Mouse (Mus musculus) heart, embryonic 10.5 days (tissue): ENCODE measurements at regions not wholly inside any gene's neighbourhood (a gene's known extent, or its start where the extent isn't known, plus 50 kb on each side); places are given as distances from the start of the nearest gene placed in this dataset.
"Not testable (repeated sequence)": the region's sequence is repeated elsewhere in the genome, so short reads cannot be mapped to it uniquely, and the experiment has no call there.

Experiments
- DNase-seq: peaks from one replicate; pipeline ENCODE4 v3.0.0-alpha.2; 2017; ENCODE audit warnings: low spot score
- H3K27ac ChIP-seq: fragments of 300-500 bp; sonication (generic); 2 replicates; pipeline ENCODE4 v1.5.1; 2016; ENCODE audit warnings: mild to moderate bottlenecking
- H3K27me3 ChIP-seq: fragments of 300-500 bp; sonication (generic); 2 replicates; pipeline ENCODE4 v1.6.1; 2016; ENCODE audit warnings: mild to moderate bottlenecking; ENCODE audit not compliant: poor library complexity, insufficient read depth, severe bottlenecking
- H3K36me3 ChIP-seq: fragments of 300-500 bp; sonication (generic); 2 replicates; pipeline ENCODE4 v1.6.1; 2016; ENCODE audit warnings: mild to moderate bottlenecking, moderate library complexity
- H3K4me1 ChIP-seq: fragments of 300-500 bp; sonication (generic); 2 replicates; pipeline ENCODE4 v1.6.1; 2016; ENCODE audit warnings: mild to moderate bottlenecking
- H3K4me3 ChIP-seq: fragments of 300-500 bp; sonication (generic); 2 replicates; pipeline ENCODE4 v1.5.1; 2016; ENCODE audit warnings: mild to moderate bottlenecking, moderate library complexity
- H3K9me3 ChIP-seq: fragments of 300-500 bp; sonication (generic); 2 replicates; pipeline ENCODE4 v1.6.1; 2016; ENCODE audit warnings: mild to moderate bottlenecking, moderate library complexity
- WGBS: fragments of 180-500 bp; shearing (Covaris S2); methylation state at CpG from one replicate; pipeline ENCODE4 v1.1.7; 2016; 5-methylcytosine and 5-hydroxymethylcytosine counted together

GRCm38 (mm10) chr1:164526748-164527147, 68.6 kb upstream of the Atp1b1 start:
- Histone ChIP-seq H3K27ac (no peak overlapping the region), H3K27me3 (no peaks in the 10 kb centered on the region), H3K4me1 (no peaks in the 10 kb centered on the region), H3K9me3 (no peaks in the 10 kb centered on the region), H3K4me3 (no peak overlapping the region), H3K36me3 (no peaks in the 10 kb centered on the region)
- DNase-seq: peak; percentile 4
- 74% methylated on average over 1 of the region's 1 CpGs for WGBS

- Histone ChIP-seq H3K27ac (no peak overlapping the region), H3K36me3 (no peaks in the 10 kb centered on the region), H3K4me3 (no peak overlapping the region), H3K27me3 (no peaks in the 10 kb centered on the region), H3K4me1 (no peaks in the 10 kb centered on the region), H3K9me3 (no peaks in the 10 kb centered on the region)
- 72% methylated on average over 3 of the region's 3 CpGs for WGBS
- peak; percentile 30 for DNase-seq
Measured at GRCm38 (mm10) chr1:164522377-164523150, 64.4 kb upstream of the Atp1b1 start.

DNA sequence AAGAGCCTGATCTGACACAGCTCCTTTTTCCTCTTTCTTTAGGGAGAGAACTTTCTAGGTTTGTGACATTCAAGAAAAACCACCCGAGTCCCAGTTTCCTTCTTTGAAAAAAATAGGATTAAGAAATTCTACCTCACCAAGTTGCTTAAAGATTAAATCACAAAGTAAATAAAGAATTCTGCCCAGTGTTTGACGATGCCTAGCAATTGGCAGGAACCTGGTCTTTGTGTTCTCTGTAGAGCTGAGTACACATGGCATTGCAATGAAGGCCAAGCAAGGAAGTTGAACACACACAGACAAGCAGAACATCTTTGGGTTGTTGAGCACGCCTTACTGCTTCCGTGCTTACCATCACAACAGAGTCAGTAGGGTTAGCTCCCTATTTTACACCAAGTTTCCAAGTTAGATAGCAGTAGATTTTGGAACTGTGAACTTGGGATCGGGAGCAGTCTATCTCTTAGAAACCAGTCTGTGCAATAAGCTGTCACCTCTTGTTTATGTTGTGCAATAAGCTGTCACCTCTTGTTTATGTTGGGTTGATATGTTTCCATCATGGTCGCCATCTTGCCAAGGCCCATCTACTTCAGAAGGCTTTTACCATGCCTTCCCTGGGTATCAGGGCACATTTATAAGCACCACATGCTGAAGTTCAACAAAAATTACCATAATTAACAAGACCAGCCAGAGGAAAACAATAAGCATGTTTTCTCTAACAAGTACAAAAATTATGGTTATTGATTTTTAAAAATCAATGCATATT, 63.4 kb upstream of the Atp1b1 start:
- WGBS: 83% methylated on average over 6 of the region's 6 CpGs
- Histone ChIP-seq H3K9me3 (no peaks in the 10 kb centered on the region), H3K4me1 (no peaks in the 10 kb centered on the region), H3K4me3 (no peak overlapping the region), H3K36me3 (no peaks in the 10 kb centered on the region), H3K27ac (no peak overlapping the region), H3K27me3 (no peaks in the 10 kb centered on the region)
- DNase-seq: peak; percentile 64

GRCm38 (mm10) chr1:164518866-164519265, 60.7 kb upstream of the Atp1b1 start:
- 91% methylated on average over 3 of the region's 3 CpGs for WGBS
- no peaks in the 10 kb centered on the region for H3K9me3 ChIP-seq
- no peaks in the 10 kb centered on the region for H3K36me3 ChIP-seq
- no peaks in the 10 kb centered on the region for H3K4me1 ChIP-seq
- peak; percentile 59 for DNase-seq
- H3K27me3 ChIP-seq: no peaks in the 10 kb centered on the region
- H3K4me3 ChIP-seq: no peak overlapping the region
- no peak overlapping the region for H3K27ac ChIP-seq

- Histone ChIP-seq H3K27me3 (no peaks in the 10 kb centered on the region), H3K4me3 (no peak overlapping the region), H3K9me3 (no peaks in the 10 kb centered on the region), H3K4me1 (no peaks in the 10 kb centered on the region), H3K36me3 (no peaks in the 10 kb centered on the region), H3K27ac (no peak overlapping the region)
- WGBS: 84% methylated on average over 4 of the region's 4 CpGs
- DNase-seq: peak; percentile 30
Measured at GRCm38 (mm10) chr1:164518308-164518707, 60.2 kb upstream of the Atp1b1 start.

GRCm38 (mm10) chr1:164517362-164517761, 59.2 kb upstream of the Atp1b1 start:
- DNase-seq: peak; percentile 30
- H3K9me3 ChIP-seq, H3K36me3 ChIP-seq, H3K27me3 ChIP-seq, H3K4me1 ChIP-seq, H3K4me3 ChIP-seq, H3K27ac ChIP-seq: not testable (repeated sequence)
- 93% methylated on average over 2 of the region's 2 CpGs for WGBS

DNA sequence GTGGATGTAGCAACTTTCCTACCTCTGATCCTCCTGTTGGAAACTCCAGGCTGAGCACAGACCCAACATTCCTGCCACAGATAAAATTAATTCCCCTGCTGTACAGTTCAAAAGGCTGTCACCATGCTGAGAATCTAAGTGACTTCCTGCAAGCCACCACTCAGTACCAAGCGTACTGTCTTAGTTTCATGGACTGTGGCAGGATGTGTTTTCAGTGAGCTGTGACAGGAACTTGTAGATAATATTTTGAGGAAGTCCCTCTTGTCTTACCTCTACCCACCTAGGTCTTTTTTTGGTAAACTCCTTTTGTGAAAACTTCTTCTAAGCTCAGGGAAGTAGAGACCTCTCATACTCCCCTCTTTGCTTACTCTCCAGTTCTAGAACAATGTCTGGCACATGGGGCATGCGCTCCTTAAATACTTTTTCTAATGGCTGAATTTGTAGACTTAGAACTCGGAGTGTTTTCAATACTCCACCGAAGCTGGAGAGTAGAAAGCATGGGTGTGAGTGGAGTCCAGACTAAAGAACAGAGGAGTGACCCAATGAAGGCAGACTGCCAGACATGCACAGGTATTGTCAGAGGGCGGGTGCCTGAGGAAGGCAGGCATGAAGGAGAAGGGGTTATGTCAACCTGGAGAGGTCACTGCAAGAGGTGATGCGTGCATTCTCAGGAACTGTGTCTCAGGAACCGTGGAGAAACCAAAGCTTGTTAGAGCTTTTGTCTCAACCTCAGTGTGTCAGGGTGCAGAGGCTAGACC, 53.7 kb upstream of the Atp1b1 start:
- Histone ChIP-seq H3K27me3 (no peaks in the 10 kb centered on the region), H3K9me3 (no peaks in the 10 kb centered on the region), H3K27ac (no peak overlapping the region), H3K4me3 (no peak overlapping the region), H3K4me1 (no peaks in the 10 kb centered on the region), H3K36me3 (no peaks in the 10 kb centered on the region)
- WGBS: 77% methylated on average over 7 of the region's 7 CpGs
- DNase-seq: peak; percentile 66

DNA sequence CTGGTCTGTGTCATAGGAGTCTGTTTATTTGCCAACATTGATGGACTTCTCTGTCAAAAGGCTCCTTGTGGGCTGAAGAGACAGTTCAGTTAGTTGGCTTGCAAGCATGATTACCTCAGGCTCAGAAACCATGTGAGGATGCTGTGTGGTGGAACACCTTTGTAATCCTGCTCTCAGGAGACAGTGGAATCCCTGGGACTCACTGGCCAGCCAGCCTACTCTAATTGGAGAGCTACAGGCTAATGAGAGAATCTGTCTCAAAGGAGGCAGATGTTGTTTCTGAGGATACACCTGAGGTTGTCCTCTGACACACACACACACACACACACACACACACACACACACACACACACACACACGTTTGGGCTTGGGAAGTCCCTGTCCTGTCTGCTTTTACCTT, 51.1 kb upstream of the Atp1b1 start:
- no peak for DNase-seq
- WGBS: 25% methylated on average over 1 of the region's 1 CpGs
- H3K36me3 ChIP-seq: no peaks in the 10 kb centered on the region

GRCm38 (mm10) chr1:164508556-164508955, 50.4 kb upstream of the Atp1b1 start:
- Histone ChIP-seq H3K27ac (no peak overlapping the region), H3K36me3 (no peaks in the 10 kb centered on the region), H3K27me3 (no peaks in the 10 kb centered on the region), H3K4me1 (no peaks in the 10 kb centered on the region), H3K4me3 (no peak overlapping the region), H3K9me3 (no peaks in the 10 kb centered on the region)
- no peak for DNase-seq
- 88% methylated on average over 8 of the region's 8 CpGs for WGBS

More for the DNA sequence above, 51.1 kb upstream of the Atp1b1 start:
- Histone ChIP-seq H3K4me1 (no peaks in the 10 kb centered on the region), H3K4me3 (no peak overlapping the region), H3K27me3 (no peaks in the 10 kb centered on the region), H3K27ac (no peak overlapping the region), H3K9me3 (no peaks in the 10 kb centered on the region)

- no peaks in the 10 kb centered on the region for H3K27me3 ChIP-seq
- H3K27ac ChIP-seq: no peak overlapping the region
- 76% methylated on average over 5 of the region's 5 CpGs for WGBS
- no peaks in the 10 kb centered on the region for H3K36me3 ChIP-seq
- no peak overlapping the region for H3K4me3 ChIP-seq
- no peak for DNase-seq
- peaks cover 4% of the 10 kb centered on the region; the same call in 1 of the 2 replicates for H3K4me1 ChIP-seq
- no peaks in the 10 kb centered on the region for H3K9me3 ChIP-seq
Measured at GRCm38 (mm10) chr1:164508106-164508505, 50.0 kb upstream of the Atp1b1 start.
